Mouse (Mus musculus) kidney, embryonic 14.5 days (tissue): Measurements from ENCODE around the gene Tenm3. TPM values are rescaled to one million over a fixed set of nuclear protein-coding genes. Genes with fewer than 3 reads are reported as not detected.

ENCODE experiments used
- ATAC-seq: fragments of 200-750 bp; cut with Nextera tagmentation; 2 replicates; pipeline ENCODE4 v1.8.0; 2017; ENCODE audit warnings: moderate number of reproducible peaks, mild to moderate bottlenecking, moderate TSS enrichment, moderate library complexity; ENCODE audit not compliant: low FRiP score, low TSS enrichment
- H3K27ac ChIP-seq: fragments of 300-500 bp; sonication (generic); 2 replicates; pipeline ENCODE4 v1.5.1; 2014; ENCODE audit warnings: low read depth, mild to moderate bottlenecking, low read length, moderate library complexity, mixed read lengths
- H3K27me3 ChIP-seq: fragments of 300-500 bp; sonication (generic); 2 replicates; pipeline ENCODE4 v1.6.1; 2014; ENCODE audit warnings: mild to moderate bottlenecking, low read length; ENCODE audit not compliant: control insufficient read depth, insufficient read depth
- H3K36me3 ChIP-seq: fragments of 300-500 bp; sonication (generic); 2 replicates; pipeline ENCODE4 v1.6.1; 2014; ENCODE audit warnings: low read length, mixed read lengths; ENCODE audit not compliant: control insufficient read depth, insufficient read depth
- H3K4me1 ChIP-seq: fragments of 300-500 bp; sonication (generic); 2 replicates; pipeline ENCODE4 v1.6.1; 2014; ENCODE audit warnings: low read length, mixed read lengths; ENCODE audit not compliant: control insufficient read depth, insufficient read depth
- H3K4me2 ChIP-seq: fragments of 300-500 bp; sonication (generic); replicated peaks from 2 replicates; pipeline ENCODE4 v1.6.1; 2014; ENCODE audit warnings: low read depth, mild to moderate bottlenecking, low read length
- H3K4me3 ChIP-seq: fragments of 300-500 bp; sonication (generic); 2 replicates; pipeline ENCODE4 v1.5.1; 2014; ENCODE audit warnings: mild to moderate bottlenecking, low read length
- H3K9ac ChIP-seq: fragments of 300-500 bp; sonication (generic); 2 replicates; pipeline ENCODE4 v1.6.1; 2014; ENCODE audit warnings: low read depth, mild to moderate bottlenecking, low read length, moderate library complexity
- H3K9me3 ChIP-seq: fragments of 300-500 bp; sonication (generic); 2 replicates; pipeline ENCODE4 v1.6.1; 2016; ENCODE audit warnings: low read length; ENCODE audit not compliant: control insufficient read depth
- WGBS: fragments of 180-500 bp; shearing (Covaris S2); extraction: QIAGEN DNeasy Blood & Tissue Kit; methylation state at CpG from one replicate; pipeline ENCODE4 v1.1.7; 2014; 5-methylcytosine and 5-hydroxymethylcytosine counted together
- polyA plus RNA-seq: library from polyadenylated mRNA; unstranded; fragments of >200 nt; fragmentation: Nextera tagmentation; extraction: Ambion mirVana; gene quantifications from 2 replicates; pipeline ENCODE4 v1.2.1, GENCODE M21; 2014

The Tenm3 gene
- polyA plus RNA-seq, 1 experiment from 2014 or later: 34.4 TPM

GRCm38 (mm10) chr8:48385833-48386232 lies 457.9 kb downstream of the Tenm3 start:
- 0 out of 2 replicates have a peak, but pooled peaks cover 2% of the 10 kb centered on the region for H3K4me1 ChIP-seq
- no peak overlapping the region for H3K27ac ChIP-seq
- ATAC-seq: no peak
- H3K9ac ChIP-seq: no peak overlapping the region
- whole genome bisulfite sequencing: 72% methylated on average over 10 of the region's 10 CpGs
- H3K9me3 ChIP-seq: no peaks in the 10 kb centered on the region
- no peaks in the 10 kb centered on the region for H3K36me3 ChIP-seq
- H3K4me3 ChIP-seq: no peak overlapping the region
- no peaks in the 10 kb centered on the region for H3K27me3 ChIP-seq
- no peak overlapping the region for H3K4me2 ChIP-seq

- WGBS: 57% methylated on average over 12 of the region's 12 CpGs
- ATAC-seq: no peak
Measured at GRCm38 (mm10) chr8:48380035-48380434, 463.7 kb downstream of the Tenm3 start.

DNA sequence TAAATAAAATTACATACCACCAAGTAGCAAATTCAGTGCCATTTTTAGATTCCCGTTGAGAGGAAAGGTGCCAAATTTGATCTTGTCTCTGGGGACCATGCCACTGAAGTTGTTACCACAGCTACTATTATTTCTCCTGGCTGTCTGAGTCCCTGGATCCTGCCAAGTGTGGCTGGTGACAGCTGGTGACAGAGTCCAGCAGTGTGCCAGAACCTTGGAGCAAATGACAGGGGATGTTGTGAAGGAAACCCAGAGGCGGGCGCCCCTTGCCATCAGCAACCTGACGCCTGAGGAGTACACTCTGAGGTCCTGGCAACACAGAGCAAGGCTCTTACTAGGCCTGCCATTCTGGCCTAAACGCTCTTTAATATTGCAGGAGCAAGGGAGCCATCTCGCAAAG lies 467.0 kb downstream of the Tenm3 start:
- H3K4me1 ChIP-seq: no peaks in the 10 kb centered on the region
- H3K27me3 ChIP-seq: no peaks in the 10 kb centered on the region
- H3K4me2 ChIP-seq: no peak overlapping the region
- no peak overlapping the region for H3K27ac ChIP-seq
- 75% methylated on average over 6 of the region's 6 CpGs for WGBS
- no peaks in the 10 kb centered on the region for H3K9me3 ChIP-seq
- 0 out of 2 replicates have a peak, but pooled peaks have one; percentile 28 for ATAC-seq
- no peaks in the 10 kb centered on the region for H3K36me3 ChIP-seq
- no peak overlapping the region for H3K9ac ChIP-seq
- no peak overlapping the region for H3K4me3 ChIP-seq

More at GRCm38 (mm10) chr8:48380035-48380434, 463.7 kb downstream of the Tenm3 start:
- no peak overlapping the region for H3K27ac ChIP-seq
- no peak overlapping the region for H3K9ac ChIP-seq
- H3K36me3 ChIP-seq: no peaks in the 10 kb centered on the region
- no peaks in the 10 kb centered on the region for H3K9me3 ChIP-seq
- 0 out of 2 replicates have a peak, but pooled peaks cover 2% of the 10 kb centered on the region for H3K4me1 ChIP-seq
- H3K4me2 ChIP-seq: no peak overlapping the region
- no peaks in the 10 kb centered on the region for H3K27me3 ChIP-seq
- no peak overlapping the region for H3K4me3 ChIP-seq

DNA sequence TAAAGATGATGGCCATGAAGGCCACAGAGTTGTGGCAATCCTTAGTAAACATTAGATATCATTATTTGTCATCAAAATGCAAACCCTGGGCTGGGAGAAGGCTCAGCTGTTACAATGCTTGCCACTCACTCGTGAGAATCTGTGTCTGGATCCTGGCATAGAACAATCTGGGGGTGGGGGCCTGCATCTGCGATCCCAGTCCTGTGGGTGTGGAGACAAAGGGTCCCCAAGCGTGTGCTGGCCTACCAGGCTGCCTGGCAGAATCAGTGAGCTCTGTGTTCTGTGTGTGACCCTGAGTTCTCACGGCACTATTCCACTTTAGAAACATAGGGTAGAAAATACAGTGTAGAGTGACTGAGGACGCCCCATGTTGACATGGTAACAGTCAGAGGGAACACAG lies 468.6 kb downstream of the Tenm3 start:
- no peak overlapping the region for H3K27ac ChIP-seq
- H3K4me1 ChIP-seq: no peaks in the 10 kb centered on the region
- no peaks in the 10 kb centered on the region for H3K36me3 ChIP-seq
- no peak for ATAC-seq
- 95% methylated on average over 5 of the region's 5 CpGs for WGBS
- no peaks in the 10 kb centered on the region for H3K9me3 ChIP-seq
- no peak overlapping the region for H3K4me3 ChIP-seq
- no peak overlapping the region for H3K9ac ChIP-seq
- no peaks in the 10 kb centered on the region for H3K27me3 ChIP-seq
- no peak overlapping the region for H3K4me2 ChIP-seq

DNA sequence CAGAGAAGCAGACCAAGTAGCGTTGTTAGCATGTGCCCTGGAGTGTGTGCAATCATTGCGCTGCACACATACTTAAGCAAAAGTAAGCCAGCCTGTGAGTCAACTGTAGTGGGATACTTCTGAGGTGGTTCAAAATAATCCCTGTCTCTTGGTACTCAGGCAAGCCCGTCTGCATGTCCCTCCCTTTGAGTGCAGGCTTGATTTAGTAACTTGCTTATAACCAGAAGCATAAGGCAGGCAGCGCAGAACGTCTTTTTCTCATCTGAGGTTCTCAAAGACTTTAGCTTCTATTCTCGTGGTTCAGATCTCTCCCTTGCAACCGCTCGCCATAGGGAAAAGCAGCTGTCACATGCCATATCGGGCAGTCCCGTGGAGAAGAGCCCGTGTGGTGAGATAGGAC lies 470.3 kb downstream of the Tenm3 start:
- 90% methylated on average over 11 of the region's 11 CpGs for WGBS

GRCm38 (mm10) chr8:48367164-48367563 lies 476.6 kb downstream of the Tenm3 start:
- H3K9me3 ChIP-seq: no peaks in the 10 kb centered on the region
- no peaks in the 10 kb centered on the region for H3K36me3 ChIP-seq
- WGBS: 88% methylated on average over 10 of the region's 10 CpGs
- H3K4me1 ChIP-seq: no peaks in the 10 kb centered on the region
- no peaks in the 10 kb centered on the region for H3K27me3 ChIP-seq
- no peak for ATAC-seq
- H3K4me2 ChIP-seq: no peak overlapping the region
- H3K4me3 ChIP-seq: no peak overlapping the region
- no peak overlapping the region for H3K9ac ChIP-seq
- H3K27ac ChIP-seq: no peak overlapping the region

More for the DNA sequence above, 470.3 kb downstream of the Tenm3 start:
- Histone ChIP-seq H3K4me3 (no peak overlapping the region), H3K9ac (no peak overlapping the region), H3K27ac (no peak overlapping the region), H3K4me1 (no peaks in the 10 kb centered on the region), H3K4me2 (no peak overlapping the region), H3K9me3 (no peaks in the 10 kb centered on the region), H3K27me3 (no peaks in the 10 kb centered on the region), H3K36me3 (no peaks in the 10 kb centered on the region)
- ATAC-seq: no peak

DNA sequence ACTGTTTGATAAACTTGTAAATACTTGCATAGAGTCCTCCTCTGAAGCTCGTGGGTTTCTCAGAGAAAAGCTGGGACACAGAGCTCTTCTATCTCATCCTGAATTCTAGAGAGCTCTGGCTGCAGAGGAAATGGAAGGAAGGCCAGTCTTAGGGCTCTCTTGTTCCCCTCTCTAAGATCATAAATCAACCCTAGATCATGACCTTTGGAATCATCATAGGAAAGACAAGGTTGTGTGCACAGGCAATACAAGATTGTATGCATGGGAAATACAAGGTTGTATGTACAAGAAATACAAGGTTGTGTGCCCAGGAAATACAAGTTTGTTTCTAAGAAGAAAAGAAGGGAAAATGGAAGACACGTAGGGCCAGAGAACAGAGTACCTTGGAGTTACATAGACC lies 486.9 kb downstream of the Tenm3 start:
- H3K9me3 ChIP-seq: no peaks in the 10 kb centered on the region; the same call in 1 of the 2 replicates
- WGBS: 71% methylated on average over 2 of the region's 2 CpGs
- H3K27me3 ChIP-seq: no peaks in the 10 kb centered on the region
- H3K4me2 ChIP-seq: no peak overlapping the region
- no peaks in the 10 kb centered on the region for H3K36me3 ChIP-seq
- H3K4me3 ChIP-seq: no peak overlapping the region
- H3K27ac ChIP-seq: no peak overlapping the region
- no peak for ATAC-seq
- H3K9ac ChIP-seq: no peak overlapping the region
- no peaks in the 10 kb centered on the region for H3K4me1 ChIP-seq

GRCm38 (mm10) chr8:48353458-48353857 lies 490.3 kb downstream of the Tenm3 start:
- Histone ChIP-seq H3K27ac (no peak overlapping the region), H3K4me1 (no peaks in the 10 kb centered on the region), H3K27me3 (no peaks in the 10 kb centered on the region), H3K9ac (no peak overlapping the region), H3K36me3 (no peaks in the 10 kb centered on the region), H3K4me3 (no peak overlapping the region), H3K4me2 (no peak overlapping the region), H3K9me3 (no peaks in the 10 kb centered on the region; the same call in 1 of the 2 replicates)
- 93% methylated on average over 6 of the region's 6 CpGs for WGBS
- no peak for ATAC-seq

GRCm38 (mm10) chr8:48348901-48349300 lies 494.9 kb downstream of the Tenm3 start:
- ATAC-seq: no peak
- 97% methylated on average over 5 of the region's 5 CpGs for WGBS
- no peaks in the 10 kb centered on the region for H3K36me3 ChIP-seq
- H3K9ac ChIP-seq: no peak overlapping the region
- H3K4me2 ChIP-seq: no peak overlapping the region
- H3K9me3 ChIP-seq: no peaks in the 10 kb centered on the region; the same call in 1 of the 2 replicates
- no peak overlapping the region for H3K4me3 ChIP-seq
- no peaks in the 10 kb centered on the region for H3K4me1 ChIP-seq
- no peak overlapping the region for H3K27ac ChIP-seq
- H3K27me3 ChIP-seq: no peaks in the 10 kb centered on the region
